Mouse (Mus musculus) cerebellum, adult 2 months (tissue): ENCODE results near the gene Lsm5.

Source experiments
- CTCF ChIP-seq: fragments of 200-500 bp; IDR thresholded peaks from 2 replicates; pipeline ENCODE4 v1.5.1; 2011; ENCODE audit warnings: low read depth, mild to moderate bottlenecking, control low read depth, low read length, moderate library complexity, borderline replicate concordance; ENCODE audit not compliant: insufficient read depth
- POLR2A ChIP-seq: fragments of 200-500 bp; IDR thresholded peaks from 2 replicates; pipeline ENCODE4 v1.6.1; 2011; ENCODE audit warnings: low read length, control low read depth, borderline replicate concordance; ENCODE audit not compliant: insufficient read depth

DNA sequence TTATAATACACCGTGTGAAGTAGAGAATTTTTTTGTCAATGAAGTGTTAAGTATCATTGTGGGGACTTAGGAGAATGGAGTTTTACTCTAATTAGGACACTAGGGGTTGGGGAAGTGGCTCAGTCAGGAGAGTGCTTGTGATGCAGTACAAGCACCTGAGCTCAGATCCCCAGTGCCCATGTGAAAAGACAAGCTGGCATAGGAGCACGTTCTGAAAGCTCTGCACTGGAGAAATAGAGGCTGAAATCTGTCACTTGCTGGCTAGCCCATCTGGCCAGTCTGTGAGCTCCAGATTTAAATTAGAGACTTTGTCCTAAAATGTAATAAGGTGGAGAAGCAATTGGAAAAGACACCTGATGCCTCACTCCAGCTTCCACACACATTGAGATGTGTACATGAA is 28.0 kb upstream of the Lsm5 start:
- TF ChIP-seq CTCF, result no peak
- no peak for TF ChIP-seq POLR2A
